Mouse (Mus musculus) urinary bladder, postnatal 36 days (tissue): ENCODE results near the gene Gm20388.

Experiments used
- DNase-seq, 2 experiments: peaks; one replicate each; pipeline ENCODE4 v3.0.0; 2022; ENCODE audit warnings: low spot score in 2 of 2, mixed read lengths in 1 of 2

The Gm20388 gene

DNA sequence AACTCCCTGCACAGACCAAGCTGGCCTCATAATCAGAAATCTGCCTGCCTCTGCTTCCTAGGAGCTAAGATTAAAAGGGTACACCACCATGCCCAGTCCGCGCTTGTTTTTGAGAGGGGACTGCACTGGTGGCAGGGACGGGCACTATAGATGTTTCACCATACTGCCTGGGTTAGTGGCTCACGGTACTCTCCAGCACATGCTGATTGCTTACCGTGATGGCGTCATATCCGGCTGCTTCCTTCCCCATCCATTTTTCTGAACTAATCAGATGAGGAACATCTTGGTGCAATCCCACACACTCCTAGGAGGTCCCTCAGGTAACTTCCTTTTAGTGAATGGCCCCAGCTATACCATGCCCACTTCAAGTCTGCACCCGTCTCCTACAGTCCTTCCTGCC, 134.3 kb downstream of the Gm20388 start:
- no peak for DNase-seq

DNA sequence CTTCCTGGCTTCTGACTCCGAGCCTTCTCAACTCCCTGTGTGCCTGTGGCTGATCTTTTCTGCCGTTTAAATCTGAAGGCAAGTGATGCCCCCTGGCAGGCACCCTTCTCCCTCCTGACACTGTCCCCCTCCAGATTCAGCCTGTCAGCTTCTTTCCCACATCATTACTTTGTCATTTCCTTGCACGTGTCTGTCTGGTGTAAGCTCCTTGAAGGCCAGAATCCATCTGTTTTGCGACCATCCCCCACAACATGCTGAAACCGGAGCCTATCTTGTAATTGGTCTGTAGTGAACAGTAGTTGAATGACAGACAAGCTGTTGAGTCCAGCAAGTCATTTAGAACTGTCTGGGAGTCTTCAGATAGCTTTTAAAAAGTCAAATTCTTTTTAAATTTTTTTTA, 134.8 kb downstream of the Gm20388 start:
- DNase-seq, result no peak

DNA sequence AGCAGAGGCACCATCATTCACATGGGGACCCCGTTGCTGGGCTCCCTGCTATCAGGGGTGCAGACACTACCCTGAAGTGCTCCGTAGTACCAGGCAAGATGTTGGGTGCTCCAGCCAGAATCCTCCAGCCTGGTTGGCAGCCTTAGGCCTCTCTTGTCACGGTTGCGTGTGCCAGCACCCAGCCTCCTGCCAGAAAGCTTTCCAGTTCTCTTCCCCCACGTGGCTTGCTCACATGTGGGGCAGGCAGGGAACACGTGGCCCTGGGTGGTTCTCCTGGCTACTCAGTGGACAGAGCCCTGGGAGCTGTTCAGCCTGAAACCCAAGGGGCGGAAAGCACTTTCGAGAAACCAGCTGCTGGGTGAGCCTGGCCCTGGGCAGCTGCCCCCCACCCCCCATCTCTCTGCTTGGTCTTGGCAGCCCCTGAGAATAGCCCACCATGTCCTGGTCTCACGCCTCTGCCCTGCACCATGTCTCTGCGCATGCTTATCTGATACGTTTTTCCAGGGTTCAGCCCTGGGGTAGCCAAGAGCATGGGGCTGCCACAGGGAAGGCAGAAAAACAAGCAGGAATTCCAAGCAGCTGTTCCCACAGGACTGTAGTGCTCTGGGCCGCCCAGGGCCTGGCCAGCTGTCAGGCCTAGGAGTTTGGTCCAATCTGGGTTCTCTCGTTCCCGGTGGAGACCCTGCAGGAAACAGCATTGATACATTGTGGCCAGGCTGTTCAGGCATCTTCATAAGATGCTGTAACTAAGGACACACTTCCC, 135.8 kb downstream of the Gm20388 start:
- peak; percentile 60 to 91 for DNase-seq

DNA sequence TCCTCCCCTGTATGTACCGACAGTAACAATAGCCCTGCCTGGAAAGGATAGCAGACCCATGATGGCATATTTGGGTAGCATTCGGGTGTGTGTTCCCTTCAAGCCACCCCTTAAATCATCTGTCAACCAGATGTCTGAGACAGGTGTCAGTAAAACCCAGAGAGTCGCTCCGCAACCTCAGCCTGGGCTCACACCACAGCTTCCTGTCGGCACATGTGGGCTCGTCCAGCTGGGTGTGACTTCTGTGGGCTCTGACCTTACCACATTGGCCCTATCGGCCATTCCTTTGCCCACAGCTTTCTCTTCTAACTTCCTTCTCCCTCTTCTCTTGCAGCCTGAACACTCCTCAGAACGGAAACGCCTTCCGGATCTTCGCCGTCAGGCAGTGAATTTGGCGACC, 139.3 kb downstream of the Gm20388 start:
- no peak for DNase-seq

DNA sequence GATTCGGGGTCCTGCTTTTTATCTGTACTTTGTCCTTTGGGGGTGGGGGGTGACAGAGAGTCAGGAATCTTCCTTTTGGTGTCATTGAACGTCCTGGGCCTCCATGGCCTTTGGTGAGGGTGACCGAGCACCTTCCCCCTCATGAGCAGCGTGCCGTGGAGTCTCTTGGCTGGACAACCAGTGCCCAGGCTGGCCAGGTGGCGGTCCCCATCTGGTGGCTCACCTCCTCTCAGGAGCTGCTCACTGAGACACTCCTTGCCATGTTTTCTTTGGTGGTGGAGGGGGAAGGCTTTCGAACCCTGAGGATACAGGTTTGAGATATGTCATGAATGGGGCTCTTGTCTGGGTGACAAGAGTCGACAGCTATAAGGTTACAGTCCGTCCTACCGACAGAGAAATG, 139.7 kb downstream of the Gm20388 start:
- DNase-seq, result no peak

DNA sequence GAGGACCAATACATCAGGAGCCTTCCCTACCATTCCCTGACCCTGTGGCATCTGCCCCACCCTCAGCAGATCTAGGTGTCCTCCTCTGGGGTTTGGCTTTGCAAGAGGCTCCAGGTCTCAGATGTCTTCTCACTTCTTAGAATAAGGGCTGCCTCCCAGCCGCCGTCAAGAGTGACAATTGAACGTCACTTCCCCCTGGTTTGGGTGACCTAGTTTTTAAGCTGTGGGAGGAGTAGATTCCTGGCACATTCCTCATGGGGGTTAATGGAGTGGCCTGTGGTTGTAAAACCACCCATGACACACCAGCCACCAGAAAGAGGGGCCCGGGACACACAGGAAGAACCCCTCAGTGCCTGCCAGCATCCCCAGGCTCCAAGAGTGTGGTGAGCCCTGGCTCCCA, 140.4 kb downstream of the Gm20388 start:
- no peak for DNase-seq

DNA sequence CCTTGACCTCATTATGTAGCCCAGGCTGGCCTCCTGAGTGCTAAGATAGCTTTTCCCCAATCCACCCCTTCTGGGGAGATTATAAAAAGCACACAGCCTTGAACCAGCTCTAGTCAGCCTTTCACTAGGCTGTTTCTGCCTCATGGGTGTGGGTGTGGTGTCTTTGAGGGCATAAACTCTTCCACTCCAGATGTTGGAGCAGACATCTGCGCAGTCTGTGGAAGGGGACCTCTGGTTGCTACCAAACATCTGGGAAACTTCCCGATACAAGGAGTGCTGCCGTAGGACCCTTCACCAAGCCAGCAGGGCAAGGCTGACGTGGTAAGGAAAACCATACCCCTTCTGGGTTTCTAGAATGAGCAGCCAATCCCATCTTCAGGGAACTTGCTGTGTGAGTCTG, 141.3 kb downstream of the Gm20388 start:
- DNase-seq, result no peak

DNA sequence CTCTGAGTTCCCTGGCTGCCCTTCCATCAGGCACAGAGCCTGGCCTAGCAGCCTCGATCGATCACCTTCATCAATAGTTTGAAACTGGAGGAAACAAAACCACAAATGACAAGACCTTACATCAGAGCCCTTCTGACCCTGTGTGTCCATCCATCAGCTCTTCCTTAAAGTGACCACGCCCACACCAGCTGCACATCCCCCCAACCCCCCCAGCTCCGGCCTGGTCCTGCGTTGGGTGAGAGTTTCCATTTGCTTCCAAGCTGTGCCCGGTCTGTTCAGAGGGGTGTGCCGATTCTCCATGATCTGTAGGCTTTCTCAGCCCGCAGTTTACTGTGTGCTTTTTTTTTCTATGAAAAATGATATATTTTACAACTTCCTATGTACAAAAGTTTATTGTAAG, 141.7 kb downstream of the Gm20388 start:
- DNase-seq, result no peak

DNA sequence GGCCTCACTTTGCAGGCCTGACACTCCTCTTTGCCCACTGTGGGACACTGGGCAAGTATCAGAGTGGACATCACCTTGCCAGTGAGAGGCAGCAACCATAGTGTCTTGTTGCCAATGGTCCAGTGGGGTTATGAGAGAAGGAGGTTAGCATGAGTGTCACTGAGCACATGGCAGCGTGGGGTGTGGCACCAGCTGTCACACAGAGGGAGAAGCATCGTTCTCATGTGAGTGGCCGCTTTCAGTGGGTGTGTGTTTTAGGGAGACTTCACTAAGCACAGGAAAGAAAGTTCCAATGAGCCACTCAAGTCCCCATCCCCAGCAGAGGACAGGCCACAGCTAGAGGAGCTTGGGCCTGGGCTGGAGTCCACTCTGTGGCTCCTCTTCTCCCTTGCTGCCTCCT, 144.2 kb downstream of the Gm20388 start:
- no peak for DNase-seq

DNA sequence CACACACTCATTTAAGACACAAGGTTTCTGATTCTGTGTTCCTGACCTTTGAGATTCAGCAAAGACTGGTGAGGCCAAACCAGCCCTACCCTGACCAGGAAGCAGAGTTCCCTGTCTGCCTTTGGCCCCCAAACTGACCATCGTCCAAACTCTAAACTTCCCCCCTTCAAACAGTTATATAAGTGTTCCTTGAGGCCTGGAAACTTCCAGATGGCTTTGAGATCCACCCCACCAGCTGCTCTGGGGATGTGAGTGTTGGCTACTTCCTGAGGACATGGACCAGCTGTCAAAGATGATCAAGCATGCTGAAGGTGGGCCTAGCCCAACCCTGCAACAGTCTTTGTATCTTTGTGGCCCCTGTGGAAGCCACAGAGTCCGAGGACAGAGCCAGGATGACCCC, 146.4 kb downstream of the Gm20388 start:
- DNase-seq, result peak in 1 of 2 experiments; percentile 20

DNA sequence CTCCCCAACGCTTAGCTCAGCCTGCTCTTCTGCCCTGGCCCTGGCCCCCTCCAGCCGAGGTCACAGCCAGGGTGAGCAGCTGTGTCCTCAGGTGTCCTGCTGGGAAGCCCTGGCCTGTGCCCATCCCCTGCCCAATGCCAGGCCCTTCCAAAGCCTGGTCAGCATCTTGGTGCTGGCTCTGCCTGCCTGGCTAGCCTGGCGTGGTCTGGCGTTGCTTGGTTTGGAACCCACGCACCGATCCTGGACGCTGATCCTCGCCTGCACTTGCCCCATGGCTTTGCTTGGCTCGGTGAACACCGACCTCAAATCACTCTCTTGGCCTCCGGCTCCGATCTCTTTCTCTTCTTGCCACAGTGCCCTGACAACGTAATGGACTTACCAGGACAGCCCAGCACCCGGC, 152.1 kb downstream of the Gm20388 start:
- DNase-seq, result no peak

DNA sequence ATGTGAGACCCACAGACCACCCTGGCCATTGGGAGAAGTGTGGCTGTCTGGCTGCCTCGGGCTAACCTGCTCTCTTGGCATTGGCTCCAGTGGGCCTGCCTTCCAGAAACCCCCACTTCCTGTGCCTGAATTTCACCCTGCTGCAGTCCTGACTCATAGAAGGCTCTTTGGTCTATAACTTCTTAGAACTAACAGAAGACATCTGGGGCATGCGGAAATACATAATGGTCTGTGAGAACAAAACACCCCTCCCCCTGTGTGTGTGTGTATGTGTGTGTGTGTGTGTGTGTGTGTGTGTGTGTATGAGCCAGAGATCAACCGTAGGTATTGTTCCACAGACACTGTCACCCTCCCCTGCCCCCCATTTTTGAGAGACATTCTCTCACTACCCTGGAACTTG, 152.7 kb downstream of the Gm20388 start:
- no peak for DNase-seq

DNA sequence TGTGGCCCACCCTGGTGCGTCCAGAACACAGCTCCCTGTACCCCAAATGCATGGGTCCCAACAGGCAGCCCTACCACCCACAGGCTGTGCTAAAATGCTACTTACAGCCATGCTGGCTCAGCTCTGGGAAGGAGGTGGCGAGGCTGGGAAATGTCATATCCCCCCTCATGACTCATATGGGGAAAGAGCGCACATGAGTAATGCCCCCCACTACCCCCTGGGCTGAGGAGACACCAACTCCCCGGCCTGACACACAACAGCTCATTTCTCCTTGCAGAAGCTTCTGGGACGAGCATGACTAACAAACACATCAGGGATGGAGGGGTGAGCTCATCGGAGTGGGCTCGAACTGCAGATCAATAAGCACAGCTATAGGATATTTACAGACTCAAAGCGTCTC, 155.0 kb downstream of the Gm20388 start:
- no peak for DNase-seq

DNA sequence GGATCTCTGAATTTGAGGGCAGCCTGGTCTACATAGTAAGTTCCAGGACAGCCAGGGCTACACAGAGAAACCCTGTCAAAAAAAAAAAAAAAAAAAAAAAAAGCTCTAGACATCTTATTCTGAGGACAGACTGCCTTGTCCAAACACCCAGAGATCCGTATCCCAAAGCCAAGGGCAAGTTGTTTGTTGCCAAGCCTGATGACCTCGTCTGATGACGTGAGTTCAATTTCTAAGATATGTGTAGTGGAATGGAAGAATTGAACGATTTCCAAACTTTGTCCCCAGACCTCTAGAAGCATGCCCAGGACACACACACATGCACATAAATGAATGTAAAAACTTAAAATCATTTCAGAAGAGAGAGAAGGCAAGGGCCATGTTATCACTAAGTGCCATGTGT, 155.6 kb downstream of the Gm20388 start:
- DNase-seq, result no peak

DNA sequence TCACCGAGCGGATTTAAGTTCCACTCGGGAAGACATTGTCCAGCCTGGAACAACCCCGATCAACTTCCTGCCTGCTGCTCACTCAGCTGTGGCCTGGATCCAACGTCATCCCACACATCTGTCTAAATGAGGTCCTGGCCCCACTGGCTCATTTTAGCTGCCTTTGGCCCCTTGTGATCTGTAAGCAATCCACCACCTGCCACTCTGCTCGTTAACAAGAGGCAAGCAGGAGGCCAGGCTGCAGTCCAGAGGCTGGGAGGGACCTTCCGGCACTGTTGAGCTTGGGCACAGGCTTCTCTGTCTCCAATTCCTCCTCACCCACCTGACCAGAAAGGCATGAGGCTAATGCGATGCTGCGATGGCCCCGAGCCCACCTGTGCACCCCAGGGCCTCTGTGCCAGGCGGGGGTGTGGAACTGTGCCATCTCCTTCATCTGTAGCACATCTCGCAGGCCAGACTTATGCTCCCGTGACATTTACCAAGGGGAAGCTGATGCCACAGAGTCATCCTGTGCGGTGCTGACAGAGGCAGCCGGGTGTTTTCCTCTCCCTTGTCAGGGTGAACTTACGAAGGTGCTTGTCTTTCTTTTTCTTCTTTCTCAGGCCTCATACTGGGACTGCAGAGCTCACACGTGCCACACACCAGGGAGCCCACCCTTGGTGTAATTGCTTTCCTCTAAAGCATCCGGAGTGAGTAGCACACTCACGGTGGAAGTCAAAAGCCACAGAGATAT, 157.5 kb downstream of the Gm20388 start:
- DNase-seq, result peak in 1 of 2 experiments; percentile 33

DNA sequence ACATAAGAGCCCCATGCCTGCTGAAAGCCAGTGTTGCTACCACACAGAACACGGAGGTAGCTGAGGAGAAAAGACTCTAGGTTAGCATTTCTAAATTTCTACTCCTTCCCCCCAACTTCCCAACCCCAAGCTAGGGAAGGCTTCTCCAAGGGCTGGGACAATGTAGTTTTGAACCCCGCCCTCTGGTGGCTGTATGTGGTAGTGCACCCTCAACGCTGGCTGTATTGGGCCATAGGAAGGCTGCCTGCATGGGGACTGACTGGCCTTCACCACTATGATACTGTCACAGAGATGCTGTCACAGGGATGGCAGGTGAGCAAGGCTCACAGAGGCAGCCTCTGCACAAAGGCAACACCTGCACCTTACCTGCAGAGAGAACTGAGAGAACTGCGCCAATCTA, 161.0 kb downstream of the Gm20388 start:
- DNase-seq, result peak; percentile 82 to 86

DNA sequence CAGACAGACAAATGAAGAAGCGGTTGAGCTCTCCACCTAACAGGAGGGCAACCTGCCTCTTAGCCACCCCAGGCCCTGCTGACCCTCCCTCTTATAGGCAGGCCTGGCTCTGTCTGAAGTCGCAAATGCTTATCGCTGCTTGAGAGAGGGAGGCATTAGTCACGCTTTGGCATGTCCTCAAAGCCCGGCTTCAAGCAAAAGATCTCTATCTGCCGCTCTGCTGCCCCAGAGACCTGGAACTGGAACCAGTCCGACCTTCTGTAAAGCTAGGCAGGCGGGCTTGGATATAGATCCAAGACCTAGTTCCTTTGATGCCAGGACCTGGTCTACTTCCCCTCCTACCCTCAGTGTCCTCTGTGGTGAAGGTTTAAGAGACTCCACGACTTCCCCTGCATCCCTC, 161.6 kb downstream of the Gm20388 start:
- peak; percentile 69 to 76 for DNase-seq

DNA sequence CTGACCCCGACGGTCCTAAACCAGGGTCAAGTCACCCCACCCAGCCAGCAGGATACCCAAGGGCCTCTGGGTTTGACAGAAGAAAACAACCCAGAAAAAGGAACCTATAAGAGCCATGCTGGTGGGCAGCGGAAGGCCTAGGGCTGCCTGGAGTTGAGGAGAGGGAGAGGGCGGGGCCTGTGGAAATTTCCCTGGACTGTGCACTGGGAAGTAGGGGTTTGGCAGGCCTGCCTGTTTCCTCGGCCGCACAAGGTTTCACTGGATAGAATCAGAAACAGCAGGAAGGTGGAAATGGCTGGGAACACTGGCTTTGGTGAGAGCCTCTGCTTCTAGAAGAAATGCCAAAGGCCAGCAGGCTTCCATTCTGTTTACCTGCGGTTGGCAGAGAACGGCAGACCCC, 162.2 kb downstream of the Gm20388 start:
- DNase-seq, result peak in 1 of 2 experiments; percentile 43

DNA sequence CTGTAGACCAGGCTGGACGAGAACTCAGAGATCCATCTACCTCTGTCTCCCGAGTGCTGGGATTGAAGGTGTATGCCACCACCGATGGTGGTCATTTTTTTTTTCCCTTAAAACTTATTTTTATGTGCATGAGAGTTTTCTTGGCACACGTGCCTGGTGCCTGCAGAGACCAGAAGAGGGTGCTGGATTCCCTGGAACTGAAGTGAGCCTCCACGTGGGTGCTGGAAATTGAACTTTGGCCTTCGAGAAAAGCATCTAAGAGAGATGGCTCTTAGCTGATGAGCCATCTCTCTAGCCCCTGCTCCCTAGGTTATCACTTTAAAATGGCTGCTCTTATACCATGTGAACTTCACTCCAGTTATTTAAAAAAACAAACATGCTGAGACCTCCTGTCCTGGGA, 163.9 kb downstream of the Gm20388 start:
- DNase-seq, result no peak

DNA sequence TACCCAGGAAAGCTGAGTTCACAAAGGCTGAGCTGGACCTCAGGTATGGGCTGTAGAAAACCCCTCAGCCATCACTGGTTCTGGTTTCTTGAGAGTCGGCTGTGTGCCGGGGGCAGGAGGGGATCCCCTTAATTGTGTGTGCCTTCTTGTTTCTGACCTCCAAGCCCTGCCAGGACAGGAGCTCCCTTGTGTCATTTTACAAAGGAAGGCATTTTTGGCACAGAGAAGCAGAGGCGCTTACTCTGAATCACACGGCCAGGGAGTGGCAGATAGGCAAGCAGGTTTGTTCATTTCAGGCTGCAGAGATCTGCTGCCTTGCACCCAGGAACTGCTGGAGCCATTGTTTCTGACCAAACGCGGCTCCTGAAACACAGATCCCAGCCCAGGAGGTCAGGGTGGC, 164.7 kb downstream of the Gm20388 start:
- no peak for DNase-seq

DNA sequence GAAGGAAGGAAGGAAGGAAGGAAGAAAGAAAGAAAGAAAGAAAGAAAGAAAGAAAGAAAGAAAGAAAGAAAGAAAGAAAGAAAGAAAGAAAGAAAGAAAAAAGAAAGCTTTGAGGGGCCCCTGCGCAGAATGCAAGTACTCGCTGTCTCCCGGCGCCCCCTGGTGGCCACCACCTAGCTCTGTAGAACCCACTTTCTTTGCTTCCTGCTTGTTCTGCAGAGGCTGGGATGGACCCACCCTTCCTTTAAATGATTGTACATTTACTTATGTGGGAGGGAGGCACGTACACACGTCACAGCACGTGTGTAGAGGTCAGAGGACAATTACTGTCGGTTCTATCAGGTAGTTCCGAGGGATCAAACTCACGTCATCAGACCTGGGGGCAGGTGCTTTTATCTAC, 167.4 kb downstream of the Gm20388 start:
- peak; percentile 62 to 75 for DNase-seq

DNA sequence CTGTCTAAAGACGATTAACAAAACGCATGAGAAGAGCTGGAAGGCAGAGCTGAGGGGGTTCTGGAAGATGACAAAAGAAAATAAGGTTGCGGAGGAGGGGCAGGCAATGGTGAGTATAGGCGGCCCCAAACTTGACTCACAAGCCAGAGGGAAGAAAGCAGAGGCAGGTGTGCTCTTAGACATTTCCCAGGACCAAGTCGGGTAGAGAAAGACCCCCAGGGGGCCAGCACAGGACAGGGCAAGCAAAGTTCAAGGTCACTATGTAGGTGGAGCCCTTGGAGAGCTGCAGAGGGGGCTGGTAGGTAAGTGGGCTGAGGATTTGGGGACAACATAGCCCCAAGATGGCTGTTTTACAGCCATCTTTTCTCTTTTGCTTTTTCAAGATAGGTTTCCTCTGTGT, 168.7 kb downstream of the Gm20388 start:
- DNase-seq, result no peak

DNA sequence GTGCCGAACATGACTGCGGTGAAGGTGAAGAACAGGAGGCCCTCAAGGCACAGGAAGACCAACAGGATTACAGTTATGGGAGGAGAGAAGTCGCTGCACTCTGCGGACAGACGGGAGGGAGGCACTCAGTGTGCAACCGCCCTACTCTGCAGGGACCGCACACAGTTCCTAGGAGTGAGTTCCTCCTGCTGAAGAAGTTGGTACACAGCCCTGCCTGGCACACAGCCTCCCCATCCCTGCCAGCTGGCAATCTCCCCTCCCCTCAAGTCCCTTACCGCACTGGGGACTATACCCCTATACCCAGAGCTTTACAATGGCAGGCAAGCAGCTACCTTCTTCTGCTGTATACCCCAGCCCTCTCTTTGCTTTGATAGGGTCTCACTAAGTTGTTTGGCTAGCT, 172.6 kb downstream of the Gm20388 start:
- DNase-seq, result peak in 1 of 2 experiments; percentile 59
